Mouse (Mus musculus): ENCODE measurements around the gene Ccdc174. TPM values are rescaled to one million over a fixed set of nuclear protein-coding genes. Genes with fewer than 3 reads are reported as not detected.

Ccdc174 gene
- polyA plus RNA-seq (2021; fragmentation: Nextera tagmentation) = 23.2 and 35.4 TPM in 2 replicates
- long read RNA-seq, experiment 1, full-length matches to known transcripts = 28 of 42 reads
- long read RNA-seq, experiment 1, partial matches to known transcripts = 10 of 42 reads
- long read RNA-seq, experiment 1, other reads (novel, unspliced or antisense) = 4 of 42 reads
- long read RNA-seq, experiment 2, transcript Ccdc174-201 (11 exons, 1,752 nt) = minor isoform, 9 of 42 reads
- long read RNA-seq, experiment 2, transcript Ccdc174-203 (3 exons, 3,980 nt) = major isoform, 14 of 42 reads
- long read RNA-seq, experiment 2, partial matches to known transcripts = 13 of 42 reads
- long read RNA-seq, experiment 2, other reads (novel, unspliced or antisense) = 3 of 42 reads

DNA sequence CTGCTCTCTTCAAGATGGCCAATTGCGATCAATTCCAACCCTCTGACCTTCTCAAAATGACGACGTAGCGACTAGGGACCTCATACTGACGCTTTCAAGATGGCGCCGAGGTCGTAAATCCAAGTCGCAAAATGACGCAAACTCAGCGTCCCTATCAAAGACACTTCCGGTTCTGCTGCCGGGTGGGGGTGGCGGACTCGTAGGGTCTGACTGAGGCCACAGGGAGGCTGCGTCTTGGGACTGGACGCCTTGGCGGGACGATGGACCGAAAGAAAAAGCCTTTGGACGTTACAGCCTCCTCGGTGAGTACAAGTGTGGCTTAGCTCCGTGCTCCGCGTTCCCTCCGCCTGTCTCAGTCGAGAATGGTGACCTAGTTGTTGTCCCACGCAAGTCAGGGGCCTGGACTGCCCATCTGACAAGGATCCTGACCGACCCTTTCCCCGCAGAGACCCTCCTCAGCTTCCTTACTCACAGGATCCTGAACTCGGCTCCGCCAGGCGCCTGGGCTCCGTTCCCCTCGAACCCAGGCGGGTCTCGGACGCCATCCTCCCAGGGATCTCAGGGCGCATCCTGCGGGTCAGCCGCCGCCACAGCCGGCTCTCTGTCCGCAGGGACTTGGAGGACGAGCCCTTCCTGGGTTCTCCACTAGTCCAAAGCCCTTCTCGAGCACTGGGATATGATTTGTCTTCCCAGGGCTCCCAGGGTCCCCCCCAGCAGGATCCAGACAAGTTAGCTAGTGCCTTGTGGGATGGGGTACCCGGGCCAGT lies at the start of gene Ccdc174:
TSS of gene Ccdc174 (plus strand) at position 169 of the 767 bp plus-strand sequence.

DNA sequence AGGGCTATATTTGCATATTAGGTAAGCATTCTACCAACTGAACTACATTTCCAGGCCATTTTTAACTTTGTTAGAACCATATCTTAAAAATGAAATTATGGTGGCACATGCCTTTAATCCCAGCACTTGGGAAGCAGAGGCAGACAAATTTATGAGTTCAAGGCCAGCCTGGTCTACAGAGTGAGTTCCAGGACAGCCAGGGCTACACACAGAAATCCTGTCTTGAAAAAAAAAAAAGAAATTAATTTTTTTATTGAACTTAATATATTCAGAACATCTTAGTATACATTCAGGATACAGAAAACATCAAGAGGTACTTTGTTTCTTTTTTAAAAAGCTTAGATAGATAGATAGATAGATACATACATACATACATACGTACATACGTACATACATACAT lies 24.7 kb downstream of the Ccdc174 start, which contains the start of gene 4930590J08Rik:
TSS of gene 4930590J08Rik (plus strand) at position 301 of the 400 bp plus-strand sequence.

Other genes with a start within 250 kb of the Ccdc174 start
- 38.6 and 55.7 TPM in 2 replicates for gene Slc6a6, start 194.0 kb upstream of the Ccdc174 start, polyA plus RNA-seq (2021; fragmentation: Nextera tagmentation)
- 1.3 and 2.8 TPM in 2 replicates for gene Grip2, start 50.8 kb upstream of the Ccdc174 start, polyA plus RNA-seq (2021; fragmentation: Nextera tagmentation)
- gene 4930590J08Rik, start 24.8 kb downstream of the Ccdc174 start, polyA plus RNA-seq (2021; fragmentation: Nextera tagmentation) = 0.13 and 0.23 TPM in 2 replicates
- 0.65 and 0.75 TPM in 2 replicates for gene Fgd5, start 100.8 kb downstream of the Ccdc174 start, polyA plus RNA-seq (2021; fragmentation: Nextera tagmentation)
- gene Nr2c2, start 213.3 kb downstream of the Ccdc174 start, polyA plus RNA-seq (2021; fragmentation: Nextera tagmentation) = 8.6 and 10.1 TPM in 2 replicates